Mouse (Mus musculus) small intestine, adult 2 months (tissue): ENCODE results near the gene Naaladl1.

Experiments
- CTCF ChIP-seq: fragments of 200-500 bp; IDR thresholded peaks from 2 replicates; pipeline ENCODE4 v1.5.1; 2012; ENCODE audit warnings: low read depth, mild to moderate bottlenecking, control low read depth, inconsistent platforms, low read length, moderate library complexity, mixed read lengths; ENCODE audit not compliant: insufficient replicate concordance, insufficient read length; ENCODE audit errors: extremely low read depth
- POLR2A ChIP-seq: fragments of 200-500 bp; IDR thresholded peaks from 2 replicates; pipeline ENCODE4 v1.6.1; 2012; ENCODE audit warnings: low read depth, mild to moderate bottlenecking, control low read depth, inconsistent platforms, low read length, moderate library complexity

- TF ChIP-seq POLR2A (no peak), CTCF (no peak)
Observed at GRCm38 (mm10) chr19:6069851-6070250, 35.7 kb upstream of the Naaladl1 start.
